Mouse (Mus musculus) forebrain, embryonic 16.5 days (tissue): ENCODE measurements at regions not wholly inside any gene's neighbourhood (a gene's known extent, or its start where the extent isn't known, plus 50 kb on each side); places are given as distances from the start of the nearest gene placed in this dataset.

Experiments used
- ATAC-seq: fragments of 200-750 bp; cut with Nextera tagmentation; 2 replicates; pipeline ENCODE4 v1.8.0; 2017; ENCODE audit warnings: mild to moderate bottlenecking, moderate library complexity
- H3K27ac ChIP-seq: fragments of 300-500 bp; sonication (generic); 2 replicates; pipeline ENCODE4 v1.5.1; 2014; ENCODE audit warnings: low read length, control low read depth
- H3K27me3 ChIP-seq: fragments of 300-500 bp; sonication (generic); replicated peaks from 2 replicates; pipeline ENCODE4 v1.6.1; 2014; ENCODE audit warnings: low read length; ENCODE audit not compliant: control insufficient read depth, insufficient read depth
- H3K36me3 ChIP-seq: fragments of 300-500 bp; sonication (generic); 2 replicates; pipeline ENCODE4 v1.6.1; 2014; ENCODE audit not compliant: control insufficient read depth, insufficient read depth
- H3K4me1 ChIP-seq: fragments of 300-500 bp; sonication (generic); replicated peaks from 2 replicates; pipeline ENCODE4 v1.6.1; 2014; ENCODE audit warnings: low read length; ENCODE audit not compliant: control insufficient read depth, insufficient read depth
- H3K4me2 ChIP-seq: fragments of 300-500 bp; sonication (generic); 2 replicates; pipeline ENCODE4 v1.6.1; 2014; ENCODE audit warnings: mild to moderate bottlenecking, low read length, control low read depth
- H3K4me3 ChIP-seq: fragments of 300-500 bp; sonication (generic); replicated peaks from 2 replicates; pipeline ENCODE4 v1.5.1; 2014; ENCODE audit warnings: mild to moderate bottlenecking, low read length, control low read depth
- H3K9ac ChIP-seq: fragments of 300-500 bp; sonication (generic); replicated peaks from 2 replicates; pipeline ENCODE4 v1.6.1; 2014; ENCODE audit warnings: low read depth, low read length, control low read depth
- H3K9me3 ChIP-seq: fragments of 300-500 bp; sonication (generic); 2 replicates; pipeline ENCODE4 v1.6.1; 2016; ENCODE audit warnings: low read length; ENCODE audit not compliant: control insufficient read depth
- WGBS: fragments of 180-500 bp; shearing (Covaris S2); extraction: QIAGEN DNeasy Blood & Tissue Kit; methylation state at CpG from one replicate; pipeline ENCODE4 v1.1.7; 2014; 5-methylcytosine and 5-hydroxymethylcytosine counted together

GRCm38 (mm10) chr3:115787360-115787759 is 72.5 kb upstream of the S1pr1 start:
- Histone ChIP-seq H3K4me2 (no peak overlapping the region), H3K27ac (no peak overlapping the region), H3K36me3 (no peaks in the 10 kb centered on the region), H3K27me3 (no peaks in the 10 kb centered on the region), H3K4me1 (no peaks in the 10 kb centered on the region), H3K9ac (no peak overlapping the region), H3K9me3 (no peaks in the 10 kb centered on the region), H3K4me3 (no peak overlapping the region)
- no peak for ATAC-seq
- WGBS = 65% methylated on average over 1 of the region's 1 CpGs

GRCm38 (mm10) chr3:115788525-115788924 is 73.7 kb upstream of the S1pr1 start:
- no peaks in the 10 kb centered on the region for H3K27me3 ChIP-seq
- no peak overlapping the region for H3K27ac ChIP-seq
- no peaks in the 10 kb centered on the region for H3K36me3 ChIP-seq
- no peak for ATAC-seq
- 87% methylated on average over 3 of the region's 3 CpGs for WGBS
- no peaks in the 10 kb centered on the region for H3K9me3 ChIP-seq
- no peak overlapping the region for H3K4me3 ChIP-seq
- H3K9ac ChIP-seq = no peak overlapping the region
- no peaks in the 10 kb centered on the region for H3K4me1 ChIP-seq
- no peak overlapping the region for H3K4me2 ChIP-seq

GRCm38 (mm10) chr3:115789063-115789462 is 74.2 kb upstream of the S1pr1 start:
- ATAC-seq = no peak
- no peaks in the 10 kb centered on the region for H3K9me3 ChIP-seq
- no peak overlapping the region for H3K4me3 ChIP-seq
- 76% methylated on average over 6 of the region's 6 CpGs for WGBS
- no peak overlapping the region for H3K4me2 ChIP-seq
- H3K36me3 ChIP-seq = no peaks in the 10 kb centered on the region
- H3K4me1 ChIP-seq = no peaks in the 10 kb centered on the region
- no peak overlapping the region for H3K27ac ChIP-seq
- H3K9ac ChIP-seq = no peak overlapping the region
- no peaks in the 10 kb centered on the region for H3K27me3 ChIP-seq

GRCm38 (mm10) chr3:115792606-115793005 is 77.7 kb upstream of the S1pr1 start:
- 74% methylated on average over 4 of the region's 4 CpGs for WGBS
- Histone ChIP-seq H3K27me3 (no peaks in the 10 kb centered on the region), H3K9ac (no peak overlapping the region), H3K4me2 (no peak overlapping the region), H3K4me1 (no peaks in the 10 kb centered on the region), H3K27ac (no peak overlapping the region), H3K4me3 (no peak overlapping the region), H3K9me3 (no peaks in the 10 kb centered on the region), H3K36me3 (no peaks in the 10 kb centered on the region)
- ATAC-seq = no peak

GRCm38 (mm10) chr3:115793344-115794059 is 78.6 kb upstream of the S1pr1 start:
- H3K4me2 ChIP-seq = no peak overlapping the region
- H3K27ac ChIP-seq = no peak overlapping the region
- WGBS = 60% methylated on average over 12 of the region's 12 CpGs
- no peaks in the 10 kb centered on the region for H3K27me3 ChIP-seq
- no peak overlapping the region for H3K9ac ChIP-seq
- H3K36me3 ChIP-seq = no peaks in the 10 kb centered on the region
- no peak for ATAC-seq
- no peaks in the 10 kb centered on the region for H3K9me3 ChIP-seq
- H3K4me1 ChIP-seq = no peaks in the 10 kb centered on the region
- H3K4me3 ChIP-seq = no peak overlapping the region

GRCm38 (mm10) chr3:115799326-115799725 is 84.5 kb upstream of the S1pr1 start:
- Histone ChIP-seq H3K4me3 (no peak overlapping the region), H3K9ac (no peak overlapping the region), H3K27ac (no peak overlapping the region), H3K9me3 (no peaks in the 10 kb centered on the region), H3K4me2 (no peak overlapping the region), H3K4me1 (no peaks in the 10 kb centered on the region), H3K27me3 (no peaks in the 10 kb centered on the region), H3K36me3 (no peaks in the 10 kb centered on the region)
- ATAC-seq = no peak
- 92% methylated on average over 10 of the region's 10 CpGs for WGBS

GRCm38 (mm10) chr3:115799981-115800380 is 85.1 kb upstream of the S1pr1 start:
- WGBS = 88% methylated on average over 2 of the region's 2 CpGs
- ATAC-seq = no peak
- H3K9ac ChIP-seq = no peak overlapping the region

GRCm38 (mm10) chr3:115800873-115801272 is 86.0 kb upstream of the S1pr1 start:
- H3K36me3 ChIP-seq = no peaks in the 10 kb centered on the region
- H3K27me3 ChIP-seq = no peaks in the 10 kb centered on the region
- no peaks in the 10 kb centered on the region for H3K4me1 ChIP-seq
- H3K4me2 ChIP-seq = no peak overlapping the region
- no peak overlapping the region for H3K27ac ChIP-seq
- H3K9me3 ChIP-seq = no peaks in the 10 kb centered on the region
- H3K4me3 ChIP-seq = no peak overlapping the region
- no peak for ATAC-seq
- WGBS = 56% methylated on average over 5 of the region's 5 CpGs
- H3K9ac ChIP-seq = no peak overlapping the region

More at GRCm38 (mm10) chr3:115799981-115800380, 85.1 kb upstream of the S1pr1 start:
- Histone ChIP-seq H3K9me3 (no peaks in the 10 kb centered on the region), H3K27me3 (no peaks in the 10 kb centered on the region), H3K36me3 (no peaks in the 10 kb centered on the region), H3K4me1 (no peaks in the 10 kb centered on the region), H3K27ac (no peak overlapping the region), H3K4me3 (no peak overlapping the region), H3K4me2 (no peak overlapping the region)

- Histone ChIP-seq H3K36me3 (no peaks in the 10 kb centered on the region), H3K9me3 (no peaks in the 10 kb centered on the region), H3K4me2 (no peak overlapping the region), H3K9ac (no peak overlapping the region), H3K27me3 (no peaks in the 10 kb centered on the region), H3K27ac (no peak overlapping the region), H3K4me3 (no peak overlapping the region), H3K4me1 (no peaks in the 10 kb centered on the region)
- 77% methylated on average over 5 of the region's 5 CpGs for WGBS
- ATAC-seq = no peak
These were observed 85.9 kb upstream of the Dph5 start for GRCm38 (mm10) chr3:115801581-115802200.
